Mouse (Mus musculus) liver, postnatal 0 days (tissue): ENCODE data around the gene Syngr2. TPM values are rescaled to one million over a fixed set of nuclear protein-coding genes. Genes with fewer than 3 reads are reported as not detected.

Experiments used
- ATAC-seq: fragments of 200-750 bp; cut with Nextera tagmentation; 2 replicates; pipeline ENCODE4 v1.8.0; 2017; ENCODE audit warnings: mild to moderate bottlenecking, moderate library complexity
- DNase-seq: peaks from one replicate; pipeline ENCODE4 v3.0.0-alpha.2; 2016
- H3K27ac ChIP-seq: fragments of 300-500 bp; sonication (generic); 2 replicates; pipeline ENCODE4 v1.5.1; 2014; ENCODE audit warnings: antibody characterized with exemption, moderate library complexity, mild to moderate bottlenecking, low read depth
- H3K27me3 ChIP-seq: fragments of 300-500 bp; sonication (generic); 2 replicates; pipeline ENCODE4 v1.6.1; 2014; ENCODE audit warnings: low read length, control low read depth, mixed read lengths; ENCODE audit not compliant: insufficient read depth
- H3K36me3 ChIP-seq: fragments of 300-500 bp; sonication (generic); replicated peaks from 2 replicates; pipeline ENCODE4 v1.6.1; 2014; ENCODE audit warnings: mild to moderate bottlenecking, control low read depth, low read length, moderate library complexity, mixed read lengths; ENCODE audit not compliant: insufficient read depth
- H3K4me1 ChIP-seq: fragments of 300-500 bp; sonication (generic); 2 replicates; pipeline ENCODE4 v1.6.1; 2014; ENCODE audit warnings: antibody characterized with exemption, mild to moderate bottlenecking, control low read depth; ENCODE audit not compliant: insufficient read depth
- H3K4me2 ChIP-seq: fragments of 300-500 bp; sonication (generic); 2 replicates; pipeline ENCODE4 v1.6.1; 2014; ENCODE audit warnings: low read depth, mild to moderate bottlenecking, low read length, moderate library complexity, mixed read lengths
- H3K4me3 ChIP-seq: fragments of 300-500 bp; sonication (generic); 2 replicates; pipeline ENCODE4 v1.5.1; 2014; ENCODE audit warnings: low read depth, low read length
- H3K9ac ChIP-seq: fragments of 300-500 bp; sonication (generic); replicated peaks from 2 replicates; pipeline ENCODE4 v1.6.1; 2014; ENCODE audit warnings: mild to moderate bottlenecking, moderate library complexity
- H3K9me3 ChIP-seq: fragments of 300-500 bp; sonication (generic); 2 replicates; pipeline ENCODE4 v1.6.1; 2016; ENCODE audit warnings: mild to moderate bottlenecking, control low read depth, low read length, mixed read lengths
- CTCF ChIP-seq: sonication (generic); IDR thresholded peaks from 2 replicates; pipeline ENCODE4 v1.5.1; 2016; ENCODE audit warnings: antibody characterized with exemption, low read depth
- EP300 ChIP-seq: IDR thresholded peaks from 2 replicates; pipeline ENCODE4 v1.6.1; 2016; ENCODE audit warnings: antibody characterized with exemption, low read depth, mild to moderate bottlenecking
- WGBS: fragments of 180-500 bp; shearing (Covaris S2); extraction: QIAGEN DNeasy Blood & Tissue Kit; methylation state at CpG from one replicate; pipeline ENCODE4 v1.1.7; 2014; ENCODE audit not compliant: insufficient replicate concordance; 5-methylcytosine and 5-hydroxymethylcytosine counted together
- polyA plus RNA-seq: library from polyadenylated mRNA; unstranded; fragments of >200 nt; fragmentation: Nextera tagmentation; extraction: Ambion mirVana; gene quantifications from 2 replicates; pipeline ENCODE4 v1.2.1, GENCODE M21; 2015

Syngr2 gene
- polyA plus RNA-seq, 1 experiment from 2014 or later: 62.2 TPM

- Histone ChIP-seq H3K4me2 (peak overlapping the region; percentile 92), H3K4me1 (peaks cover 35% of the 10 kb centered on the region), H3K27ac (peak overlapping the region; percentile 92), H3K9me3 (no peaks in the 10 kb centered on the region), H3K36me3 (peaks cover 24% of the 10 kb centered on the region), H3K27me3 (no peaks in the 10 kb centered on the region), H3K9ac (peak overlapping the region; percentile 83), H3K4me3 (peak overlapping the region; percentile 65)
- DNase-seq (no peak), ATAC-seq (peak; percentile 14)
- WGBS: 5% methylated on average over 19 of the region's 19 CpGs
- no peak for TF ChIP-seq CTCF
- TF ChIP-seq EP300: no peak
Measured at GRCm38 (mm10) chr11:117848271-117848984, 39.0 kb downstream of the Syngr2 start.

- Histone ChIP-seq H3K36me3 (peaks cover 31% of the 10 kb centered on the region), H3K27ac (peak within 1 kb of the TSS; percentile 92), H3K9ac (peak within 1 kb of the TSS; percentile 83), H3K9me3 (no peaks in the 10 kb centered on the region), H3K4me1 (peaks cover 33% of the 10 kb centered on the region), H3K4me3 (peak within 1 kb of the TSS; percentile 65), H3K27me3 (no peaks in the 10 kb centered on the region), H3K4me2 (peak within 1 kb of the TSS; percentile 92)
- DNase-seq (peak; percentile 99), ATAC-seq (peak; percentile 82)
- TF ChIP-seq CTCF (no peak), EP300 (peak; percentile 47; the same call in 1 of the 2 replicates)
- 0% methylated on average over 51 of the region's 51 CpGs for WGBS
Measured at GRCm38 (mm10) chr11:117848985-117849671, 39.7 kb downstream of the Syngr2 start, which contains the start of gene Birc5. Birc5 (plus strand) TSS chr11:117849251.

GRCm38 (mm10) chr11:117852875-117853274, 43.4 kb downstream of the Syngr2 start:
- 89% methylated on average over 3 of the region's 3 CpGs for WGBS
- Histone ChIP-seq H3K9ac (no peak overlapping the region), H3K27me3 (no peaks in the 10 kb centered on the region), H3K4me2 (no peak overlapping the region), H3K27ac (no peak overlapping the region), H3K4me1 (peaks cover 16% of the 10 kb centered on the region), H3K36me3 (peaks cover 62% of the 10 kb centered on the region), H3K4me3 (no peak overlapping the region), H3K9me3 (no peaks in the 10 kb centered on the region)
- no peak for ATAC-seq
- no peak for TF ChIP-seq EP300
- DNase-seq: no peak

GRCm38 (mm10) chr11:117854241-117854640, 44.8 kb downstream of the Syngr2 start:
- Histone ChIP-seq H3K9ac (no peak overlapping the region), H3K4me1 (peaks cover 8% of the 10 kb centered on the region), H3K4me3 (no peak overlapping the region), H3K4me2 (no peak overlapping the region), H3K27me3 (no peaks in the 10 kb centered on the region), H3K27ac (no peak overlapping the region), H3K9me3 (no peaks in the 10 kb centered on the region), H3K36me3 (peaks cover 62% of the 10 kb centered on the region)
- DNase-seq (no peak), ATAC-seq (no peak)
- no peak for TF ChIP-seq CTCF
- no peak for TF ChIP-seq EP300
- WGBS: 94% methylated on average over 9 of the region's 9 CpGs

GRCm38 (mm10) chr11:117855360-117855759, 45.9 kb downstream of the Syngr2 start:
- TF ChIP-seq CTCF (no peak), EP300 (no peak)
- Histone ChIP-seq H3K36me3 (peaks cover 62% of the 10 kb centered on the region), H3K4me1 (peaks cover 6% of the 10 kb centered on the region), H3K27me3 (peaks cover 8% of the 10 kb centered on the region), H3K27ac (no peak overlapping the region), H3K4me3 (no peak overlapping the region), H3K9me3 (no peaks in the 10 kb centered on the region), H3K9ac (no peak overlapping the region), H3K4me2 (no peak overlapping the region)
- ATAC-seq (no peak), DNase-seq (no peak)
- 93% methylated on average over 5 of the region's 5 CpGs for WGBS

GRCm38 (mm10) chr11:117855975-117856374, 46.5 kb downstream of the Syngr2 start:
- Histone ChIP-seq H3K4me2 (no peak overlapping the region), H3K27ac (no peak overlapping the region), H3K4me3 (no peak overlapping the region), H3K9ac (no peak overlapping the region), H3K27me3 (peaks cover 14% of the 10 kb centered on the region), H3K4me1 (0 out of 2 replicates have a peak, but pooled peaks cover 2% of the 10 kb centered on the region), H3K36me3 (peaks cover 60% of the 10 kb centered on the region), H3K9me3 (no peaks in the 10 kb centered on the region)
- ATAC-seq (no peak), DNase-seq (no peak)
- 78% methylated on average over 1 of the region's 1 CpGs for WGBS
- TF ChIP-seq CTCF: no peak
- TF ChIP-seq EP300: no peak
